Comparison of ENCODE assay signal across 26 mouse cellular contexts in genomic region chr2:15643864-15644263, GRCm38 (mm10).
DNase-seq lines count a peak whose midpoint lies in the region; ATAC-seq and TF ChIP-seq lines count a peak whose summit lies in the region.
"Had no signal": no experiment of that assay in that cellular context is flagged by ENCODE, and none has a peak within 500 bp of the region (broad histone marks: within the 10 kb centered on the region; RNA-seq: fewer than 3 reads in every experiment).

No protein-coding gene starts in this region.

- H3K27ac ChIP-seq in forebrain, embryonic 13.5 days: no peak overlapping the region
- no peak overlapping the region for H3K27ac ChIP-seq in forebrain, embryonic 10.5 days
- no peak overlapping the region for H3K27ac ChIP-seq in hindbrain, embryonic 14.5 days
- H3K27ac ChIP-seq in hindbrain, postnatal 0 days: no peak overlapping the region
- H3K27ac ChIP-seq in forebrain, embryonic 16.5 days (ENCODE audit: low read length): no peak overlapping the region
- H3K27ac ChIP-seq in left cerebral cortex, adult 2 months: no peak overlapping the region
- H3K27ac ChIP-seq: embryonic facial prominence, embryonic 12.5 days; embryonic facial prominence, embryonic 15.5 days; heart, adult 2 months; heart, embryonic 10.5 days; heart, embryonic 13.5 days; hindbrain, embryonic 15.5 days; intestine, embryonic 15.5 days had no signal

- 65% methylated on average over 1 of the region's 1 CpGs for WGBS in forebrain, embryonic 13.5 days
- 90% methylated on average over 1 of the region's 1 CpGs for WGBS in forebrain, embryonic 10.5 days
- WGBS in hindbrain, embryonic 14.5 days: 57% methylated on average over 1 of the region's 1 CpGs
- WGBS in hindbrain, postnatal 0 days: 59% methylated on average over 1 of the region's 1 CpGs
- 56% methylated on average over 1 of the region's 1 CpGs for WGBS in forebrain, embryonic 16.5 days

- no peaks in the 10 kb centered on the region for H3K4me1 ChIP-seq in forebrain, embryonic 13.5 days
- no peaks in the 10 kb centered on the region for H3K4me1 ChIP-seq in forebrain, embryonic 10.5 days
- H3K4me1 ChIP-seq in hindbrain, embryonic 14.5 days (replicated peaks; ENCODE audit: control insufficient read depth, insufficient read depth, low read length): no peaks in the 10 kb centered on the region
- no peaks in the 10 kb centered on the region for H3K4me1 ChIP-seq in hindbrain, postnatal 0 days (ENCODE audit: insufficient read depth, low read length)
- no peaks in the 10 kb centered on the region for H3K4me1 ChIP-seq in forebrain, embryonic 16.5 days (replicated peaks; ENCODE audit: control insufficient read depth, insufficient read depth, low read length)
- H3K4me1 ChIP-seq: embryonic facial prominence, embryonic 12.5 days; embryonic facial prominence, embryonic 15.5 days; heart, embryonic 10.5 days; heart, embryonic 13.5 days; hindbrain, embryonic 15.5 days; intestine, embryonic 15.5 days had no signal

- no peak overlapping the region for H3K9ac ChIP-seq in forebrain, embryonic 13.5 days
- no peak overlapping the region for H3K9ac ChIP-seq in hindbrain, embryonic 14.5 days
- H3K9ac ChIP-seq in hindbrain, postnatal 0 days (replicated peaks; ENCODE audit: low read length): no peak overlapping the region
- H3K9ac ChIP-seq in forebrain, embryonic 16.5 days (replicated peaks; ENCODE audit: low read depth, low read length): no peak overlapping the region
- H3K9ac ChIP-seq: embryonic facial prominence, embryonic 12.5 days; embryonic facial prominence, embryonic 15.5 days; heart, embryonic 13.5 days; hindbrain, embryonic 15.5 days; intestine, embryonic 15.5 days had no signal

- no peak overlapping the region for H3K4me2 ChIP-seq in forebrain, embryonic 13.5 days
- H3K4me2 ChIP-seq in hindbrain, embryonic 14.5 days (replicated peaks): no peak overlapping the region
- H3K4me2 ChIP-seq in hindbrain, postnatal 0 days (ENCODE audit: low read depth, low read length): no peak overlapping the region
- no peak overlapping the region for H3K4me2 ChIP-seq in forebrain, embryonic 16.5 days (ENCODE audit: low read length)
- H3K4me2 ChIP-seq: embryonic facial prominence, embryonic 12.5 days; embryonic facial prominence, embryonic 15.5 days; heart, embryonic 13.5 days; hindbrain, embryonic 15.5 days; intestine, embryonic 15.5 days had no signal

- H3K9me3 ChIP-seq in forebrain, embryonic 13.5 days (replicated peaks): no peaks in the 10 kb centered on the region
- no peaks in the 10 kb centered on the region for H3K9me3 ChIP-seq in forebrain, embryonic 10.5 days
- H3K9me3 ChIP-seq in hindbrain, embryonic 14.5 days (ENCODE audit: control insufficient read depth, low read length): no peaks in the 10 kb centered on the region
- no peaks in the 10 kb centered on the region for H3K9me3 ChIP-seq in hindbrain, postnatal 0 days (ENCODE audit: low read length)
- H3K9me3 ChIP-seq in forebrain, embryonic 16.5 days (ENCODE audit: control insufficient read depth, low read length): no peaks in the 10 kb centered on the region
- H3K9me3 ChIP-seq: embryonic facial prominence, embryonic 12.5 days; embryonic facial prominence, embryonic 15.5 days; heart, embryonic 10.5 days; heart, embryonic 13.5 days; hindbrain, embryonic 15.5 days; intestine, embryonic 15.5 days had no signal

- no peak for TF ChIP-seq CTCF in hindbrain, postnatal 0 days (IDR thresholded peaks at IDR 0.05; ENCODE audit: low read depth)
- TF ChIP-seq CTCF in left cerebral cortex, adult 2 months (IDR thresholded peaks at IDR 0.05): no peak

- intact Hi-C loops in left cerebral cortex, adult 2 months (cut with DNase I): no loop called here

- H3K27me3 ChIP-seq in forebrain, embryonic 13.5 days: no peaks in the 10 kb centered on the region
- no peaks in the 10 kb centered on the region for H3K27me3 ChIP-seq in forebrain, embryonic 10.5 days (ENCODE audit: poor library complexity, severe bottlenecking)
- no peaks in the 10 kb centered on the region for H3K27me3 ChIP-seq in hindbrain, embryonic 14.5 days (ENCODE audit: control insufficient read depth, insufficient read depth, low read length)
- H3K27me3 ChIP-seq in hindbrain, postnatal 0 days (ENCODE audit: insufficient read depth, low read length): no peaks in the 10 kb centered on the region
- no peaks in the 10 kb centered on the region for H3K27me3 ChIP-seq in forebrain, embryonic 16.5 days (replicated peaks; ENCODE audit: control insufficient read depth, insufficient read depth, low read length)
- H3K27me3 ChIP-seq: embryonic facial prominence, embryonic 12.5 days; embryonic facial prominence, embryonic 15.5 days; heart, embryonic 13.5 days; hindbrain, embryonic 15.5 days; intestine, embryonic 15.5 days had no signal

- no peak overlapping the region for H3K4me3 ChIP-seq in forebrain, embryonic 13.5 days
- no peak overlapping the region for H3K4me3 ChIP-seq in forebrain, embryonic 10.5 days
- H3K4me3 ChIP-seq in hindbrain, embryonic 14.5 days (replicated peaks; ENCODE audit: low read length): no peak overlapping the region
- no peak overlapping the region for H3K4me3 ChIP-seq in hindbrain, postnatal 0 days (ENCODE audit: low read length)
- no peak overlapping the region for H3K4me3 ChIP-seq in forebrain, embryonic 16.5 days (replicated peaks; ENCODE audit: low read length)
- no peak overlapping the region for H3K4me3 ChIP-seq in left cerebral cortex, adult 2 months
- H3K4me3 ChIP-seq: embryonic facial prominence, embryonic 12.5 days; embryonic facial prominence, embryonic 15.5 days; heart, adult 2 months; heart, embryonic 10.5 days; heart, embryonic 13.5 days; hindbrain, embryonic 15.5 days; intestine, embryonic 15.5 days had no signal

- ATAC-seq in forebrain, embryonic 13.5 days: peak; percentile 61; the same call in 1 of the 2 replicates
- ATAC-seq in hindbrain, embryonic 14.5 days (ENCODE audit: low FRiP score): no peak
- no peak for ATAC-seq in hindbrain, postnatal 0 days
- peak; percentile 92 for ATAC-seq in forebrain, embryonic 16.5 days
- ATAC-seq: activated CD4-positive, CD25-positive, alpha-beta regulatory T cell, adult 4 months; intestine, embryonic 15.5 days had no signal

- DNase-seq in forebrain, embryonic 10.5 days (ENCODE audit: extremely low spot score, low spot score): no peak
- DNase-seq in hindbrain, embryonic 14.5 days (ENCODE audit: low spot score): peak; percentile 18
- DNase-seq in hindbrain, postnatal 0 days (ENCODE audit: low spot score): no peak
- DNase-seq in brain, adult 2 months (ENCODE audit: low read depth, low spot score): peak; percentile 14
- DNase-seq in cerebellum, postnatal 25 days: no peak
- DNase-seq in left cerebral cortex, adult 2 months (ENCODE audit: extremely low spot score in 1 of 2, low spot score in 2 of 2): no peak
- DNase-seq: adrenal gland, postnatal 10 days; adrenal gland, postnatal 36 days; cerebellum, adult 18-20 months; cerebellum, adult 9-10 months; cerebellum, postnatal 14 days; gastrocnemius, postnatal 10 days; gastrocnemius, postnatal 36 days; heart, adult 2 months; heart, postnatal 14 days; heart, postnatal 4 days; kidney, adult 11 months had no signal

- no peaks in the 10 kb centered on the region for H3K36me3 ChIP-seq in forebrain, embryonic 13.5 days (ENCODE audit: poor library complexity, severe bottlenecking)
- H3K36me3 ChIP-seq in forebrain, embryonic 10.5 days (replicated peaks): no peaks in the 10 kb centered on the region
- H3K36me3 ChIP-seq in hindbrain, embryonic 14.5 days (replicated peaks; ENCODE audit: control insufficient read depth, insufficient read depth): no peaks in the 10 kb centered on the region
- H3K36me3 ChIP-seq in hindbrain, postnatal 0 days (ENCODE audit: insufficient read depth, low read length): no peaks in the 10 kb centered on the region
- no peaks in the 10 kb centered on the region for H3K36me3 ChIP-seq in forebrain, embryonic 16.5 days (ENCODE audit: control insufficient read depth, insufficient read depth)
- H3K36me3 ChIP-seq: embryonic facial prominence, embryonic 12.5 days; embryonic facial prominence, embryonic 15.5 days; heart, embryonic 10.5 days; heart, embryonic 13.5 days; hindbrain, embryonic 15.5 days; intestine, embryonic 15.5 days had no signal

Comparison
In these comparisons a context has a peak if more than half of its experiments do, and no peak if none do; other contexts are left out.
1. DNase-seq: peak in hindbrain, embryonic 14.5 days (single experiment) and brain, adult 2 months (single experiment); none in forebrain, embryonic 10.5 days (single experiment), hindbrain, postnatal 0 days (single experiment), cerebellum, postnatal 25 days (0 of 2) and left cerebral cortex, adult 2 months (0 of 2).
2. ATAC-seq: peak in forebrain, embryonic 13.5 days (single experiment) and forebrain, embryonic 16.5 days (single experiment); none in hindbrain, embryonic 14.5 days (single experiment) and hindbrain, postnatal 0 days (single experiment).